Mouse (Mus musculus) left cerebral cortex, adult 9 months (tissue): ENCODE measurements around the gene Acbd4.

Experiments used
- DNase-seq, 2 experiments: peaks; one replicate each; pipeline ENCODE4 v3.0.0; 2022; ENCODE audit warnings: low spot score in 2 of 2

Acbd4 gene

DNA sequence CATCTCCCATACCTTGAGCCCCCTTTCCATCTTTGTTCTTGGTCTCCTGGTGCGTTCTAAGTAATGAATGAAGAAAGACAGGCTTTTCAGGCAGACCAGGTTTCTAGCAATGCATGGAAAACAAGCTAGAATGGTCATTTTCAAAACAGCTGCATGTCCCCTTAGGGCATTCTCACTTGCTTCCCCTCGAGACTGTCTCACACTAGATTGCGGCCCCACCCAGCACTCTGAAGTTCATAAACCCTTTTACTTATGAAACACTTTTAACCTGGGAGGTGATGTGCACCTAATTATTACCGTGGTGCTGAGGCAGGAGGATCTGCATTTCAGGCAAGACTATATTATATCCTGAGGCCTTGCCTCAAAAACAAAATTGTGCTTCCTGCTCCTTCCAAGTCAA is 12.3 kb downstream of the Acbd4 start:
- no peak for DNase-seq

- no peak for DNase-seq
These were observed 12.9 kb downstream of the Acbd4 start for GRCm38 (mm10) chr11:103114270-103114943.

- peak; percentile 78 to 85 for DNase-seq
These were observed 13.9 kb downstream of the Acbd4 start for GRCm38 (mm10) chr11:103115163-103116007.

DNA sequence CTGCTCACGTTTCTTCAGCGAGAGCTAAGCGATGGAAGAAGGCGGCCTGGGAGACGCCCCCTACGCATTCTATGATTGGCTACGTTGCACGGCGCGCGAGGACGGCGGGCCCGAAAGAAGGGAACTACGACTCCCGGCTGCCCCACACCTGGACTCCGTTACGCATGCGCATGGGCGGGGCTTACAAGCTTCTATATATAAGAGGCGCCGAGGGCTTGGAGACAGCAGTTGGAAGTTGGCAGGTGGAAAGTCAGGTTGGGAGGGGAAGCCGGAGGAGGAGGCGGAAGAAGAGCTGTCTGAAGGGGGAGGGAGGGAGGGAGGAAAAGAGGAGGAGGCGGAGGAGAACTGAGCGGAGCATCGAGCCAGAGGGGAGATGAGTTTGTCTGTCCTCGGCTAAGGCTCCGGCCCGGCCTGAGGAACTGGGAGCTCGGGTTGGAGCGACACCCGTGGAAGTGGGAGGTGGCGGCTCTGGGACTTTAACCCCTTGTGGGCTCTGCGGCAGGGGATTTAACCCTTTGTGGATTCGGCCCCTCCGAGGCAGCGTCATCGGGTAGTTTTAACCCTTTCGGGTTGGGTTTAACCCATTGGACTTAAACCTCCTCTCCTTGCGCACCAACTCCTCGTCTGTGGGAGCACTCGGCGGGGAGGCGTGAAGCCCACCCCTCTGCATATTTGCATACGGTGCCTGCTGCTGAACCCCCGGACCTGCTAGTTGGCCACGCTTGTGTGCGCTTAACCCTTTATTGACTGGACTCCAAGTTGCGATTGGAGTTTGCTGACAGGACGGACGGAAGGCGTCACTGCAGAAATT is 14.7 kb downstream of the Acbd4 start, which contains the start of gene Hexim1:
Gene Hexim1 (plus strand): TSS at position 224 of the 811 bp plus-strand sequence.
- DNase-seq: peak; percentile 99 to 100

DNA sequence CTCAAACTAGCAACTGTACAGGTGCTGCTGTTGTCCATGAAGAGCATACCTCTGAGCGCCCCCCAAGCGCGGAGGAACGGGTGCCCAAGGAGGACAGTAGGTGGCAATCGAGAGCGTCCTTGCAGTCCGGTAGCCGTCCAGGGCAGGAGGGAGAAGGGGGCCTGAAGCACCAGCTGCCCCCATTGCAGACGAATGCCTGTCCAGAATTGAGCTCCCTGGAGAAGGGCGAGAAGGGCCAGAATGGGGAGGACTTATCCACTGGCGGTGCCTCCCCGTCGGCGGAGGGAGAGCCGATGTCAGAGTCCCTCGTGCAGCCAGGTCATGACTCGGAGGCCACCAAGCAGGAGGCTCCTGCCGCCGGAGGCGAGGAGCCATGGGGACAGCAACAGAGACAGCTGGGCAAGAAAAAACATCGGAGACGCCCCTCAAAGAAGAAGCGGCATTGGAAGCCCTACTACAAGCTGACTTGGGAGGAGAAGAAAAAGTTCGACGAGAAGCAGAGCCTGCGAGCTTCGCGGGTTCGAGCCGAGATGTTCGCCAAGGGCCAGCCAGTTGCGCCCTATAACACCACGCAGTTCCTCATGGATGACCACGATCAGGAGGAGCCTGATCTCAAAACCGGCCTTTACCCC is 15.6 kb downstream of the Acbd4 start:
- DNase-seq: peak in 1 of 2 experiments; percentile 78

- DNase-seq: no peak
These were observed 16.1 kb downstream of the Acbd4 start for GRCm38 (mm10) chr11:103117591-103118009.

DNA sequence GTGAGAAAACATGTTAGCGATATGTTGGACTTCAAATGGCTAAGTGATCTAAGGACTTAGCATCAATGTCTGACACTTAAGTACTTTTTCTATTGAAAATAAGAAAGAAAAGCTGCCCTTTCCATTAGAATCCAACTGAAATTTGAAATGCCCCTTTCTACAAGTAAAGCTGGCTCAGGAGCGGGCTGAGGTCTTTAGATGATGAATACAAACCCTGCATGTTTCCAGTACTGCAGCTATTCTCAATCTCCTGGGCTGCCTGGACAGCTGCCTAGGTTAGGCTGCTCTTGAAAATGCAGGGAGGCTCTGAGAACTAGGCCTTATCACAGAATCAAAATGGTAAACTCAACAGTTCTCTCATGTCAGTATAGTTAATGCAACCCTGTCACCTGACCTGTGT is 17.4 kb downstream of the Acbd4 start:
- no peak for DNase-seq

- no peak for DNase-seq
These were observed 18.1 kb downstream of the Acbd4 start for GRCm38 (mm10) chr11:103119609-103120008.

DNA sequence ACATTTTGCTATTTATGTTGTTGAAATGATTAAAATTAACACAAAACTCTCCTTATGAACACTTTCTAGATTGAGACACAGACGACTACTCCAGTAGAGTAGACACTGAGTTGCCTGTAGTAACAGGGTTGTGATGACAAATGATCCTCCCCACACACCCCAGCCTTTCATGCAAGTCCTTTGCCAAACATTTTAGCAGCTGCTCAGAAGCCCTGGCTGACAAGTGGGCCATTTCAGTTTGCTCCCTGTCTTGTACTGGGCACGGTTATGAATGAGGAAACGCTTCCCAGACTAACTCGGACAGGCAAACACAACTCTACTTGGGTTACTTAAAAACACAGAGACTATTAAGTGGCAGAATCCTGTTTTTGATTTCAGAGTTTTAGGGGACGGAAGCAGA is 18.8 kb downstream of the Acbd4 start:
- DNase-seq: no peak

GRCm38 (mm10) chr11:103131701-103132575 is 30.5 kb downstream of the Acbd4 start, which contains the start of gene Hexim2:
Gene Hexim2, plus strand, starts transcription at chr11:103132429.
- DNase-seq: peak in 1 of 2 experiments; percentile 63

- peak; percentile 99 to 100 for DNase-seq
These were observed 31.3 kb downstream of the Acbd4 start for GRCm38 (mm10) chr11:103132576-103133455.

DNA sequence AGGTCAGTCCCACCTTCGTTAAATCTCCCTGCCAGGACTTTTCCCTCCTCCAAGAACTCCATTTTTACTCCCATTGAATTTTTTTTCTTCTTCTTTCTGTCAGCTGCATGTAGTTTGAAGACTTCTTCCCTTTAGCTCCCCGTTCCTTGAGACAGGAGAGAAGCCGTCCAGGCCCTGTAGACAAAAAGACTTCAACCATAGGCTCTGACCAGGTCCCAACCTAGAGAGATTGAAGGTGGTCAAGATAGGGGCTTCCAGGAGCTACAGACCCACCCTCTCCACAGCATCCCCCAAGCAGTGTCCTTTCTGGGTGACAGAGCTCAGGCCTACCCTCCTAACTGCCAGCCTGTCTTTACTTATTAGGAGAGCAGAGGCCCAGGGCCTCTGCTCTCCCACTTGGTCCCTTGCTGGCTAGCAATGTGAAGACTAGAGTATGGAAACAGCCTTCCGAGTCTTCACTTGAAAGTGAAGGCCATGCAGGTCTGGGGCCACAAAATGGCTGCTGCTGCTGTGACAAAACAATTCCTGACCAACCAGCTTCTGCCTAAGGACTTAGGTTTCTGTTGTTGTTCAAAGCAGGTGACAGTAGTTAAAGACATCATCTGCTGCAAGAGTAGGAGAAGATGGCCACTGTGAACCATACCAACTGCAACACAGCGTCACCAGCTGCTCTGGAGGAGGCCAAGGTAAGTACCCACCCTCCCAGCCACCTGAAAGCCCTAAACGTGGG is 32.1 kb downstream of the Acbd4 start:
- no peak for DNase-seq

- no peak for DNase-seq
These were observed 32.7 kb downstream of the Acbd4 start for GRCm38 (mm10) chr11:103134221-103134620.

- DNase-seq: no peak
These were observed 34.6 kb downstream of the Acbd4 start for GRCm38 (mm10) chr11:103136039-103136577.

DNA sequence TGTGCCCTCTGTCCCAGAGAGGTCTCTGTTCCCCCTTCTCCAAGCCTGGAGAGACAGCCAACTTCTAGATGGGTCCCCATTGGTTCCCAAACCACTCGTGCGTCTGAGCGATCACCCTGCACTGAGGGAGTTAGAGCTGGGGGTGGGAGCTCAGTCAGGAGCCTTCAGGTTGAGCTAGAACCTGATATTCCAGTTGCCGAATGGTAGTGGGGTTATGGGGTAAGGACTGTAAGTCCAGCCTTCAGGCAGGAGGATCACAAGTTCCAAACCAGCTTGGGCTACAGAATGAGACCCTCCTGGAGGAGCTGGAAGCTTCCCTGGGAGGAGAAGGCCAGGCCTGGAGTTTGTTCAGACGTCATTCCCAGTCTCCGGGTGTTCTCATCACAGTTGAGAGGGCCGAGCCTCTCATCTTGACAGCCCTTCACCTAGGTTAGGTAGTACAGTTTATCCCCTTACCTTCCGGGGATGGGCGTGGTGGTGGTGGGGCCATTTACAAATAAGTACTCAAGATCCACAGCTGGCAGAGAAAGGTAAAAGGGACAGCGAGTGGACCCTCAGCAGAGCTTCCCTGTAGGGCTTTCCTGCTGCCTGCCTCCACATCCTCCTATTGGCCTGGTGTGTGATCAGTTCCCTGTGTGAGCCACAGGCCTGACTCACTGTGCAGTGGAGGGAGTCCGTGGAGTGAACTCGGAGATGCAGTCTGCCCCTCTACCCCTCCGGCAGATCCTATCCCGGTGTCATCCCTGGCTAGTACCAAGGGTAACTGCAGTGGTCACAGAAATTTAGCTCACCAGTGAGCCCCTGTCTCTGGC is 38.7 kb downstream of the Acbd4 start:
- no peak for DNase-seq

GRCm38 (mm10) chr11:103140763-103141100 is 39.2 kb downstream of the Acbd4 start:
- no peak for DNase-seq

- DNase-seq: no peak
These were observed 39.8 kb downstream of the Acbd4 start for GRCm38 (mm10) chr11:103141101-103141943.
